Mouse (Mus musculus) layer of hippocampus, adult 11-12 months (tissue): ENCODE measurements around the gene Cpne2.

ENCODE experiments used
- DNase-seq: peaks from one replicate; pipeline ENCODE4 v3.0.0; 2022; ENCODE audit warnings: low spot score

Cpne2 gene

GRCm38 (mm10) chr8:94581820-94582483 lies 49.2 kb downstream of the Cpne2 start:
- DNase-seq: no peak

- no peak for DNase-seq
These were observed 49.8 kb downstream of the Cpne2 start for GRCm38 (mm10) chr8:94582569-94582968.

- peak; percentile 69 for DNase-seq
These were observed 51.5 kb downstream of the Cpne2 start for GRCm38 (mm10) chr8:94584238-94584817.

- DNase-seq: no peak
These were observed 58.9 kb downstream of the Cpne2 start for GRCm38 (mm10) chr8:94591691-94592090.

- no peak for DNase-seq
These were observed 61.4 kb downstream of the Cpne2 start for GRCm38 (mm10) chr8:94594211-94594610.

- DNase-seq: no peak
These were observed 67.7 kb downstream of the Cpne2 start for GRCm38 (mm10) chr8:94600478-94600877.

- peak; percentile 22 for DNase-seq
These were observed 68.3 kb downstream of the Cpne2 start for GRCm38 (mm10) chr8:94601034-94601606.

GRCm38 (mm10) chr8:94601607-94602385 lies 69.0 kb downstream of the Cpne2 start, which contains the start of the genes Rspry1 and Fam192a:
Gene Rspry1 (plus strand): TSS chr8:94601937.
Gene Fam192a (minus strand): TSS chr8:94601997.
- peak; percentile 100 for DNase-seq

GRCm38 (mm10) chr8:94602471-94603131 lies 69.8 kb downstream of the Cpne2 start:
- DNase-seq: no peak

GRCm38 (mm10) chr8:94604030-94604429 lies 71.2 kb downstream of the Cpne2 start:
- DNase-seq: no peak

- DNase-seq: no peak
These were observed 74.3 kb downstream of the Cpne2 start for GRCm38 (mm10) chr8:94607064-94607463.
